Mouse (Mus musculus): ENCODE data around the gene 4632433K11Rik.

DNA sequence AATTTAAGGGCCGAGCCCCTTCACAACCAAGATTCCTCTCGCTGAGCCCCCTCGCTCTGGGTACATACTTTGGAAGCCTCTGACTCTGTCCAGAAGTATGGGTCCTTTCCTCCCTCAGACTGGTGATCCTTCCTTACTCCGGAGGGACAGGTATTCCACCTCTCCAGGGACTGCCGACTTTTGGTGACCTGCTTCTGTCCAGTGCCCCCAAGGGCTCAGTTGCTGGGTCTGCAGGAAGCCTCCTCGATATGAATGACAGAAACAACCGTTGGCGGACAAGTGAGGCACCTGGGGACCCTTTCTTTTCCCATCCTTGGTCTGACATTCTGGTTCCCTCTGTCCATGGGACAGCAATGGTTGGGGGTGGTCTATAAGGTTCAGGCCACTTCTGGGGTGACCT lies 23.5 kb downstream of the 4632433K11Rik start:
- TF ChIP-seq POLR2A (IDR thresholded peaks at IDR 0.05; ENCODE audit: low read depth, low read length) = no peak
- no peak for TF ChIP-seq E2F4 (IDR thresholded peaks at IDR 0.05; ENCODE audit: insufficient replicate concordance, low read depth, low read length)
- no peak for TF ChIP-seq EP300 (IDR thresholded peaks at IDR 0.05; ENCODE audit: low read length)
- TF ChIP-seq MAZ (IDR thresholded peaks at IDR 0.05; ENCODE audit: low read depth, low read length) = no peak
- no peak for TF ChIP-seq HCFC1 (IDR thresholded peaks at IDR 0.05; ENCODE audit: low read depth, low read length)
- no peak for TF ChIP-seq MAX (IDR thresholded peaks at IDR 0.05; ENCODE audit: low read length)
- no peak for TF ChIP-seq CTCF (conservative IDR thresholded peaks at IDR 0.05 in 1 of 2, IDR thresholded peaks at IDR 0.05 in 1 of 2; ENCODE audit: low read depth in 2 of 2, low read length in 2 of 2)
